Mouse (Mus musculus) NIH3T3 (cell line): ENCODE data around the gene Spns2.

Source experiments
- DNase-seq: peaks from one replicate; pipeline ENCODE4 v3.0.0-alpha.2; 2012; ENCODE audit warnings: low read depth

Spns2 gene

GRCm38 (mm10) chr11:72500139-72500538 lies 10.4 kb upstream of the Spns2 start:
- DNase-seq, result no peak

GRCm38 (mm10) chr11:72497367-72497766 lies 7.7 kb upstream of the Spns2 start:
- DNase-seq, result no peak

GRCm38 (mm10) chr11:72496775-72497174 lies 7.1 kb upstream of the Spns2 start:
- DNase-seq, result no peak

GRCm38 (mm10) chr11:72496066-72496465 lies 6.4 kb upstream of the Spns2 start:
- DNase-seq, result no peak

- DNase-seq, result peak; percentile 72
Measured at GRCm38 (mm10) chr11:72494046-72494988, 4.6 kb upstream of the Spns2 start.

GRCm38 (mm10) chr11:72491130-72491960 lies 1.6 kb upstream of the Spns2 start:
- peak; percentile 47 for DNase-seq

- no peak for DNase-seq
Measured at GRCm38 (mm10) chr11:72489397-72489796, 307 bp downstream of the Spns2 start.

- no peak for DNase-seq
Measured at GRCm38 (mm10) chr11:72488753-72489271, 892 bp downstream of the Spns2 start.

- DNase-seq, result no peak
Measured at GRCm38 (mm10) chr11:72487739-72488138, 2.0 kb downstream of the Spns2 start.

GRCm38 (mm10) chr11:72487171-72487570 lies 2.5 kb downstream of the Spns2 start:
- DNase-seq, result no peak

- no peak for DNase-seq
Measured at GRCm38 (mm10) chr11:72485960-72486359, 3.7 kb downstream of the Spns2 start.

- DNase-seq, result no peak
Measured at GRCm38 (mm10) chr11:72485157-72485556, 4.5 kb downstream of the Spns2 start.

- DNase-seq, result no peak
Measured at GRCm38 (mm10) chr11:72484549-72484948, 5.2 kb downstream of the Spns2 start.

- no peak for DNase-seq
Measured at GRCm38 (mm10) chr11:72481952-72482351, 7.8 kb downstream of the Spns2 start.

- DNase-seq, result no peak
Measured at GRCm38 (mm10) chr11:72481313-72481712, 8.4 kb downstream of the Spns2 start.

GRCm38 (mm10) chr11:72479499-72479898 lies 10.2 kb downstream of the Spns2 start:
- peak; percentile 27 for DNase-seq

GRCm38 (mm10) chr11:72478228-72478627 lies 11.5 kb downstream of the Spns2 start:
- DNase-seq, result peak; percentile 83

- no peak for DNase-seq
Measured at GRCm38 (mm10) chr11:72477653-72478052, 12.1 kb downstream of the Spns2 start.

- DNase-seq, result no peak
Measured at GRCm38 (mm10) chr11:72477182-72477581, 12.5 kb downstream of the Spns2 start.

- DNase-seq, result no peak
Measured at GRCm38 (mm10) chr11:72476074-72476625, 13.6 kb downstream of the Spns2 start.

- DNase-seq, result no peak
Measured at GRCm38 (mm10) chr11:72475408-72475807, 14.3 kb downstream of the Spns2 start.

GRCm38 (mm10) chr11:72474926-72475325 lies 14.8 kb downstream of the Spns2 start:
- no peak for DNase-seq
